Mouse (Mus musculus): ENCODE measurements around the gene Gpc1. TPM values are rescaled to one million over a fixed set of nuclear protein-coding genes. Genes with fewer than 3 reads are reported as not detected.
A peak's percentile ranks its signal among the peaks of the same experiment; 100 is the strongest.

The Gpc1 gene
- total RNA-seq, 2 experiments from 2014 or later, result 133 to 148 TPM

DNA sequence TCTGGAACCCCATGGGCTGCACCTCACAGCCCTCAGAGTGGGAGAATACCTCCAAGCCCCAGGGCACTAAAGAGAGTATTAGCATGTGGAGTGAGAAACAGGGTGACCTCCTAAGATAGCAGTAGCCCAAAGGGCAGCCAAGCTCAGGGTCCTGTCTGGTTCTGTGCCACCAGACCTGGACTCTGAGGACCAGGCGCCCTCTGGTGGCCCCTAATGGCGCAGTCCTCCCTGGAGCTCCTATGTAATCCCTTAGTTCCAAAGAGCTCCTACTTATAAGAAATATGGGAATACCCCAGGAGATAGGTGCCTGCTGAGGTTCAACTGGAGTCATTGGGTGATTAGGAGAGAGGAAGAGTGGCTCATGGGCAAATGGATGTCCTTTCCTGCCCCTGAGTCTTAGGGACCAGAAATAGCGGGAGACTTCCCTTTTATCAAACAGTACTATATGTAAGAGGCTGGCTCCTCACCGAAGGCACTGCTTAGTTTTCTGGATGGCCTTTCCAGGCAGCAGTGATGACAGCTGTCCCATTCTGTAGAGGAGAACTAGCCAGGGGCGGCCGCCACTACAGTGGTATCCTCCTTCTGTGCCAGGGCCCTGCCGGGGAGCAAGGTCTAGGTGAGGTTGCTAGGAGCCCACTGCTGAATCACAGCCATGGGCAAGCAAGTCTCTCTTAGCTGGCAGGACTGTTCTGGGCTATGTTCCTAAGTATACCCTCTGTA, 2.7 kb downstream of the Gpc1 start:
- DNase-seq, result peak; percentile 90

DNA sequence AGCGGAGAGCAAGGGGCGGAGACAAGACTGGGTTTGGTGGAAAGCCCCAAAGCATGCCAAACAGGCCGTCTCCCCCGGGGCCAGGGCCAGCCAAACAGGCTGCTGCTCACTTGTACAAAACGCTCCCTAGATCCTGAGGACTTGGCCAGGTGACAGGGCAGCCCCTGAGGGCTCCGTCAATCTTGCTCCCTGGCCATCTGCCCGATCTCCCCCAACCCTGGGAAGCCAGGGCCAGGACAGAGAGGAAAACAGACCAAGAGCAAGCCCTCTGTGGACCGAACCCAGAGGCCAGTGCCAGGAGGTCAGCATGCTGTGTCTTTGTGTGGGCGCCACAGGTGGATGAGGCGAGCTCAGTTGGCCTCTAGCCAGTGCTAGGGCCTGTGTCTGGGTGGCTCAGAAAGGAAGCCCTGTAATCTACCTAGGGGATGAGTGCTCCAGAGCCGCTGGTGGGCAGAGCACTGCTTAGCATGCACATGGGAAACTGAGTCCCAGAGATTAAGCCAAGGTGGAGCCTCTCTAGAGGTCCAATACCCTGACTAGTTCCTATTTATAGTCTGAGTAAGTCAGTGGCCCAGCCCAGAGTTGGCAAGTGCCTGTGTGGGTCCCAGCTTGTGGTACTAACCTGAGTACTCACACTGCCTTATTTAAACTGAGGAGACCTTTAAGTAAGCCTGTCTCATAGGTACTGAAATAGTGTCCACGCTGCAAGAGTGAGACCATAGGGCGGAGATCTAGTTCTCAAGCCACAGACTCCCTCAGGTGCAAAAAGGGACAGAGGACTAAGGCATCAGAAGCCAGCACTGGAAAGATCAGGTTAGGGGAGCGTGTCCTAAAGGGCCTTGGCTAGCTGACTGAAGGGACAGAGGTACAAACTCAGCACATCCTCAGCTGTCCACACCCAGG, 6.7 kb downstream of the Gpc1 start:
- peak; percentile 46 for DNase-seq

DNA sequence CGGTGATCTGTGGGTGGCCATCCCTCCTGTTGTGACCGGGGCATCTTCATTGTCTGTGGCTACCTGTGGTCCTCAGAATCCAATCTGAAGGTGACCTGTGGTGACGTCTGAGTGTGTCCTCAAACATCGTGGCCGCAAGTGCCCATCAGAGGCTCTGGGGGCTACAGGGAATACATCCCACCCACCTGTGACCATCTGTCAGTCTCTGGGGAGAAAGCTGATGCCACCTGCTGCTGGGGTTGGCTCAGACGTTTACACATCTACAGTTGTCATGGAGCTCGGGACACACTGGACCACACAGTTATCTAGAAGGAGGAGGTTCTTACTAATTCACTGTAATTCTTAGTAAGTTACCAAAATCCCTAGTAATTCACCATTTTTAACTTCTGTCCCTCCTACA, 7.8 kb downstream of the Gpc1 start:
- no peak for DNase-seq

DNA sequence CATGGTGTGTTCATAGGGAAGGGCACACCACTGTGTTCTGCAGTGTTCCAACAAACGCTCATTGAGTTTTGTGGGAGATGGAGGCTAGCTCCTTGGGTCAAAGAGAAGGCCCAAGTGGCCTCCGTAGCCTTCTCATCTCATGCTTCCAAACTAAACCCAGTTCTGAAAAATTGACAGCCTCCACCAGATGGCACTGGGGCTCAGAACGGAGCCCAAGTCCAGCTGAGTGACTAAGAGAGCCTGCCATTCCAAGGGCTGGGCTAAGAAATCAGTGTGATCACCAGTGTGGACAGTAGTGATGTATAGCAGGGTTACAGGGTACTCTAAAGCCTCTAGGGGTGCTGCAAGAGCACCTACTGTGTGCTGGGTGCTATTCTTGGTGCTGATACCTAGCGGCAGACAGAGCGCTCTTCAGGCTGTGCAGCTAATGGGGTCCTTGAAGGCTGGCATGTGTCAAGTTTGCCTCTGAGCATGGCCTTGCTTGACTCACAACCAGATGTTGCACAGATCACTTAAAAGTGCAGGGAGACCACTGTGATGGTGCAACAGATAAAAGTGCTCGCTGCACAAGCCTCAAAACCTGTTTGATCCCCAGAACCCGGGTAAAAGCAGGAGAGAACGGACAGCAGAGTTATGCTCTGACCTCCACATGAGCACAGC, 8.9 kb downstream of the Gpc1 start:
- peak; percentile 30 for DNase-seq

DNA sequence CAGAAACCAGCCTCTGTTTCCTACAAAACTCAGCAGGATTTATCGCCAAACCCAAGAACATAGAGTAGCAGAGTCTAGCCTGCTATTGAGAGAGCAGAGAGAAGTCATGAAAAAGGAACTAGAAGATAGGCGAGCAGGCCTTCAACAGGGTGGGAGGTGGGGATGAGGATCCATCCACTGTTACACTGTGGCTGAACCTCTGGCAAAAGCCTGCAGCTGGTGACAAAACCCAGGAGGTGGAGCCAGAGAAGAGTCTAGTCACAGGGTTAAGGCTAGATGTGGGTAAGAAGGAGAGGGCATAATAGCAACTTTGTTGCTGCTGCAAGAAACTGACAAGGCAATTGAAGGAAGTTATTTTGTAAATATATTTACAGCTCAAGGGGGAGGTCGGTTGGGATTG, 10.0 kb downstream of the Gpc1 start:
- DNase-seq, result no peak

DNA sequence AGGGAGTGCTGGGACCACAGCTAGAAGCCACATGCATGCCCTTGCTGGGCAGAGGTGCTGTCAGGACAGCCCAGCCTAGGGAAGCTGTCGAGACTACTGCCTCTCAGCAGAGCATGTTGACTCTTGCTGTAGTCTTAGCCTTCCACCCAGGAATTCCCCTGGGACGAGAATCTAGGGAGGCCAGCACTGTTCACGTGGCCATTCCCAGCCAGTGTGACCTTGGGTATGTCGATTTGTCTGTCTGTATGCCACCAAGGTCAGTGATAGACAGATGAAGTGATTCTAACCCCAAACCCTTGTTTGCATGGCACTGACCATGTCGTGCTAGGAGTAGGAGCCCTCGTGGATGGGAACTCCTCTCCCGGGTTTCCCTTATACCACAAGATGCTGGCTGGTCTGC, 14.4 kb downstream of the Gpc1 start:
- DNase-seq, result no peak

DNA sequence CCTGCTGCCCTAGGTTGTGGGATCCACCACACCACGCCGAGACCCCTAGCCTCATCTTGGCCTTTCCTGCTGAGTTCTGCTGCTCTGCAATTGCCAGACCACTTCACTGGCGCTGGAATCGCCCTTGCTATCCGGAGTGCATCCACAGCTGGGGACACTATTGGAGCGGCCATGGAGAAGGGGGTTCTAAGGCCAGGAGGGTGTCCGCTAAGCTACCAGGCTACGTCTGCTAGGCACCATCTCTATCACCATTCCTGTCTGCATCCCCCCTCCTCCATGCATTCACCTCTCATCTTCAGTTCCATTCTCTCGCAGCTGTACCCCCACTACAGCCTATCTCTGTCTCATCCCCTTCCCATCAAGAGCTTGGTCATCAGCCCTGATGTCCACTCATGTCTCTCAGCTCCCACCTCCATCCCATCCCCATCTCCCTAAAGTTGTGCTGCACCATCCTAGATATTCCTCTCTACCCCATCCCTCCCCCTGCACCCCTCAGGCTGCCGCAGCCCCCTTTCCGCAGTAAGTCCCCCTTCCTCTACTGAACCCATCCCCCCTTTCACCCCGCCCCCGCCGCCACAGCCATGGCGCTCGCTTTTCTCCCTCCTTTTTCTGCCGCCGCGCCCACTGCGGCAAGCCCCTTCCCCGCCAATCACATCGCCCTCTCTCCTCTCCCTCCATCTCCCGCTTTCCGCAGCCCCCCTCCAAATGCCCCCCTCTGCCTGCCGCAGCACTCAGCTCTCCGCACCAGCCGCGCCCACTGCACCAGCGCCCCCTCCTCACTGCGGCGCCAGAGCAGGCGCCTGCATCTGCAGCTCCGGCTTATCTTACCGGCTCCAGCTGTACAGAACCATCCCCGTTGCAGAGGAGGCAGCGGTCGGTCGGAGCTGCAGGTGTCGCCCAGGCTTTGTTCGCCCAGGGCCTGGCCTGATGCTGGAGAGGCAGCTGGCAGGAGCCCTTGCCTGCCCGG, 16.7 kb downstream of the Gpc1 start:
- no peak for DNase-seq

DNA sequence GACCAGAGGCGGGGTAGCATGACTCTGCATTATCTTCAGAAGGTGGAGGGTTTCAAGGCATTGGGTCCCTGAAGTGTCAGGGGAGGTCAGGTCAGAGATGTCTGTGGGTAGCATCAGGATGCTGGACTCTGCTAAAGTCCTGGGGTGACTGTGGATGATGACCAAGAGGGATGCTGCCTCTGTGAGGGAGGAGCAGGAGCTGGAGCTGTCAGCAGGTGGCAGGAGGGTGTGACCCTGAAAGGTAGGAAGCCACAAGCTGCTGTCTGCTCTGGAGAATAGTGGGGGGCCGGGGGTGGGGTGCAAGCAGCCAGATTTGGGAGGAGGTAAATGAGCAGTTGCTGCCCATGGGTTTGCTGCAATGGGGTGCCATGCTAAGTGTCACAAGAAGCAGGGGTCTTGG, 18.0 kb downstream of the Gpc1 start:
- no peak for DNase-seq

DNA sequence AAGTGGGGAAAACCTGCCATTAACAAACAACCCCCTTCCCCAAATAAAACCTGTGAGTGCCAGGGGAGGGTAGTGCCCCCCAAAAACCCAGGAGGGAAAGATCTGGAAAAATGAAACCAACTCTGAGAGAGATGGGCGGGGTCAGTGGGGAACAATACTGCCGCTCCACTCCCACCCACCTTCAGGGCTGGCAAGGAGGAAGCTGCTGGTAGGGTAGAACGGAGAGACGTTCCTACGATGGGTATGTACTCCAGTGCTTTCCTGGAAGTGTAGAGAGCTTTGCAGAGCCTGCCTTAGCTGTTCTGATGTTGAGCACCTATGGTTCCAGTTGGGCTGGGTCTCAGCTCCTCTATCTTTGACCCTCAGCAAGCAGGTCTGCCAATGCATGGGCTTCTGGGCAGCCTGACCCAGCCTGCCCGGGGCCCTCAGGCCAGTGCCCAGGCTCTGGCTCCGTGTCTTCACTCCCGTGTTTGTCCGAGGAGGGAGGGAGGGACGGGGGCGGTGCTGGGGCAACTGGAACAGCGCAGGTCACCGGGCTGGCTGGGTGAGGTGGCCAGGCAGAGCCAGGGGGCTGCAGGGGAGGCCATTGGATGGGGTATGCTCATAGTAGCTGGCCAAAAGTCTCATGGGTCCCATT, 18.6 kb downstream of the Gpc1 start:
- no peak for DNase-seq

DNA sequence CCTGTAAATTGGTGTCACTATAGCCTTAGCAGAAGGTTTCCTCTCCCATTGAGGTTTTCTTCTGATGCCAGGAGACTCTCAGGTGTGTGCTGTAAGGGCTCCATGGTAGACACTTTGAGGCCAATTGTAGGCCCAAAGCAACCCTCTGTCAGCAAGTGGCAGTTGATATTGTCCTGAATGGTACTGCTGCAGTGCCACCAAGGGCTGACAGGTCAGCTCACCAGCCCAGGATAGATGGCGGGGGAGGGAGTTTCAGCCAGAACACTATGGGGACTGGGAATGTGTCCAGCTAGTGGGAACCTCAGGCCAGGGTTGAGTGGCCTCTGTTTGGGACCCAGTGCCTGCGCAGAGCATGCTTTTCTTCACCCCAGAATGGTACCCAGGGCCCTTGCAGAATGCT, 21.0 kb downstream of the Gpc1 start:
- DNase-seq, result peak; percentile 29

DNA sequence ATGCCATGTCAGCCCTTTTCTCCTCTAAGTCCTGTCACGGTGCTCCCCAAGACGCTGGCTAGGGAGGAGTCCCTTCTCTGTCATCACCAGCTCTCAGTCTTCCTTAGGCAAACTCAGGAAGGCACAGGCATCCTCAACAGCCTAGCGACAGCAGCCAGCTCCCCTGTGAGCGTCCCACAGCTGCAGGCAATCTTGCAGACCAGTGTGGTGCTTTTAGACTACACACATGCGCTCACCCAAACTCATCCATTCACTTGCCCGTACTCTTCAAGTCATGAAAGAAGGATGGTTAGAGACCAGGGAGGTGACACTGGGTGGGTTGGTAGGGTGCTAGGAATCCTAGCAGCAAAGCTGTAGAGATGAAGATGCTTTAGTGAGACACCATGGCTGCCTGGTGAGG, 30.1 kb downstream of the Gpc1 start:
- no peak for DNase-seq

DNA sequence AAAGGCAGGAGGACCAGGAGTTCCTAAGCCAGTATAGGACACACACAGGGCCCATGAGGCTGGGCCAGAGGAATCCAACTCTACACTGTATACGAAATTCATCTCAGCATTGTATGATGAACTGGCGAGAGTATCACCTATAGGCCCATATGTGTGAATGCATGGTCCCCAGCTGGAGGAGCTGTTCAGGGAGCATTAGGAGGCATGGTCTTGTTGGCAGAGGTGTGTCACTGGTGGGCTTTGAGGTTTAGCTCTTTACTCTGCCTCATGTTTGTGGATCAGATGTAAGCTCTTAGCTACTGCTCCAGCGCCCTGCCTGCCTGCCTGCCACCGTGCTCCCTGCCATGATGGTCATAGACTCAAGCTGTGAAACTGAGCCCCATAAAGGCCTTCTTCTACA, 31.8 kb downstream of the Gpc1 start:
- no peak for DNase-seq

DNA sequence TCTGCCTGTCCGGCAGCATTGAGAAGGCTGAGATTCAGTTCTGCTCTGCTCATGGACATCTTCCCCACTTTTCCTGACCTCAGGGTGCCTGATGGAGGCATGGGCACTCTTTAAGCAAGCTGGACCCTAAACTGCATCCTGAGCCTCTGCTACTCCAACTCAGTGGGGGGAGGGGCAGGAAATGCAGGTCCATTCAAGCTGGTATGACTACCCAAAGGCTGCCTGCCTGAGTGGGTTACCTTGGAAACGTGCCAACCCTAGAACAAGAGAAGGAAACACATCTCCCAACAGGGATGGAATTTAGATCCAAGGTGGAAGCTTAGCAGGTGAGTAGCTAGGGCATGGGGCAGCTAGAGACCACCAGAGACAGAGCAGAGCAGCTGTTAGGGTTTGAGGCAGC, 34.7 kb downstream of the Gpc1 start:
- DNase-seq, result no peak

DNA sequence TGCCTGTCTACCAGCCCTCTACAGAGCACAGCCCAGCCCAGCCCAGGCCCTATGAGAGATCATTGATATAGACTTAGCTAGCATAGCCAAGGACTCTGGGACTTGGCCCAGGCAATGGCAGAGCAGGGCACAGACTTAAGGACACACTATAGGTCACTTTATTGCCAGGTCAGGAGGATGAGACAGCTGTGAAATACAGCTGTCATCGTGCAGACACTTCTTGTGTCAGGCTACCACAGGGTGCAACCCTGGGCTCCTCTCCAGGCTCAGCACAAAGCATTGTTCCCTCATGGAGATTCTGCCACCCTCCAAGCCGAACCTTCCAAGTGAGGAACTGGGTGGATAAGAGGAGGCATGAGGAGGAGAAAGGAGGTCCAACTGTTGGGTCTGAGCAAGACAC, 38.5 kb downstream of the Gpc1 start:
- no peak for DNase-seq

DNA sequence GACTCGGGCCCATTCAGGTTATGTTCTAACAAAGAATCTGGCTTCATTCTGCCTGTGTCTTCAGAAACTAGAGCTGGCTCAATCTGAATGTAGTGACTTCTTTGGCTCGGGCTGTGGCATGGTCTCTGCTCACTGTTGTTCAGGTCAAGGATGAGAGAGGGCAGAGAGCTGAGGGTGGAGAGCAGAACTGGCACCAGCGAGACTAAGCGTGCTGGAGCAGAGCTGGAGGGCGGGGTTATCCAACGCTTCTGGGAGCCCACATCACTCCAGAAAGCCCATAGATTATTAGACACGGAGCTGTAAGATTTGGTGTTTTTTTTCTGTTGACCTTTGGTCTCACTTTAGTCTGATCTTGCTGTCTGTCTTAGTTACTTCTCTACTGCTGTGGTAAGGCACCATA, 41.2 kb downstream of the Gpc1 start:
- no peak for DNase-seq

DNA sequence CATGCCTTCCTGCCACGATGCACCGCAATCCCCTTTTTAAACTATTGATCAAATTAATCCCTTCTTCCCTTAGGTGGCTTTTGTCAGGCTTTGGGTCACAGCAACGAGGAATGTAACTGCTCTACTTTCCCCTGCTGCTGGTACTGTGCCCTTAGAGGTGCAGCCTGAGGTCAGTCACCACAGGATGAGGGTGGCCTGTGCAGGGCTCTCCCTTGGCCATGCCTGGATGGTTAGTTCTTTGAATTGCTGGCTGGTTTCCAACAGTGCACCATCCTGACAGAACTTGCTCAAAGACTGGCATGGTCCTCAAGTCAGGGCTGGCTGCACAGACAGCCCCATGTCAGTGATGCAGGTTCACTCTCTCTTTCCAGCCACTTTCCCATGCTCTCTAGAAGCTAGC, 42.6 kb downstream of the Gpc1 start:
- no peak for DNase-seq

DNA sequence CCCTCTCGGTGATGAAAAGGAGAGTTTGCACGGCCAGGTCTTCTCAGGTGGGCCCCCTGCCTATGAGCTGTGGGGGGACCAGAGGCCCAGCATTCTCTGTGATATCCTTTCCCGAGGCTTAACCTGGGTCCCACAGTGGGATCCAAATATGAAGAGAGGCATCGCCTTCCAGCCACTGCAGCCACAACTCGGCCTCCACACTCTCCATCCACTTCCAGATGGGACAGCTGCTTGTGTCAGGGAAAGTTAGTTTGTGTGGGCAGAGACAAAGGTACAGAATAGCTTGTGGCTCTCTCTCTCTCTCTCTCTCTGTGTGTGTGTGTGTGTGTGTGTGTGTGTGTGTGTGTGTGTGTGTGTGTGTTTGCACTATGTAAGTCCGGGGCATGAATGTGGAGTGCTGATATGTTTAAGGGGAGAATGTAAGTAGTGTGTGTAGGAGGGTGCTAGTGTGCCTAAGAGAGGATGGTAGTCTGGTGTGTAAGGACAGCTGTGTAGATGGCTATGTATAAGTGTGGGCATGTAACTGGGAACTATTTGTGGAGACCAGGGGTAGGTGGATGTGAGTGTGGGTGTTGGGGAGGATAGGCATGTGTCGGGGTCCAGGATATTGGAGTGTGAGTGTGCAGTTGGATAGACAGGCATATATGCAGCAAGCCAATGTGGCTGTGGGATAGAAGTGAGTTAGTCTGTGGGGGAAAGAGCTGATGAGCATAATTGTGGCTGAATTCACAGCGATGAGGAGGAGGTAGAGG, 44.1 kb downstream of the Gpc1 start:
- no peak for DNase-seq

DNA sequence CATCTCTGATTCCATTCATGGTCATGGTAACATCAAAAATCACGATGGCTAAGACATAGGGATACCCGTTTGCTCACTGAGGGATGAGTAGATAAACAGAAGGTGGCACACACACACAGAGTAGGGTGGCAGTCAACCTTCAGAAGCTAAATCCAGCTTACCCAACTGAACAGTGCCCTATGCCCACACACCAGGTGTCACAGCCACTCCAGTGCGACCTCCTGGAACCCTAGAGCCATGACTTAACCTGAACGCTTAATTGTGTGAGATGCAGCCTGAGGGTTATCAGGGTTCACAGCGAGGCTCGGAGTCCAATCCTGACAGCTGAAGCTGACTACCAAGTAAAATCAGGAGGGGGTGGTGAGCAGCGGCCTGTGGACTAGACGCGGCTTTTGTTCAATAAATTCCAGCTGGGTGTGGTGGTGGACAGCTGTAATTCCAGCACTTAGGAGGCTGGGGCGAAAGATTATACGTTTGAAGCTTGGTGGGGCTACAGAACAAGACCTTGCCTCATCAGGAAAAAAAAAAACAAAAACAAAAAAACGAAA, 46.1 kb downstream of the Gpc1 start:
- no peak for DNase-seq

DNA sequence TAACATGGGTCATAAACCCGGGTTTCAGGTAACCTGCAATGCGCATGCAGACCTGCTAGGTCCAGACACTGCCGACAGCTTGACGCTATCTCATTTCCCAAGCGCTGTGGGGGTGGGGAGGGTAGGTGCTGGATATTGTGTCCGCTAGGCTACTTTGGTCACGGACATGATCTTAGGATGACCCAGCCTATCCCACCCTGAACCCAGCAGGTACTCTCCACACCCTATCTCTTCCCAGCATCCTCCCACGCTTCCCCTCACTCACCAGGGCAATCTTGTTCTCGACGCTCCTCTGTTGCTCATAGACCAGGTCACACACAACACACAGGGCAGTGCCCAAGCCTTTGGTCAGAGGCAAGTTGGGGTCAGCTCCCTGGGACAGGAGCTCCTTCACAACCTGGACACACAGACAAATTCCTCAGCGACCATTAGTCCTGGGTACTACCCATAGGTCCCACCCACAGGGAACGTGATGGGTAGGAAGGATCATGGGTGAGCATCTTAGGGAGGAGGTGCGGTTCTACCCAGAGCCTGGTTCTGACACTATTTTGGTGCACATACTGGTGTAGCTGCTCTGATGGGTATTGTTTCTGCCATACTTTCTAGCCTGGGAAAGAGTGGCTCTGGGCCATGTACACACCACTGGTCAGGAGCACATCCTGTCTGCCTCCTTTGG, 46.8 kb downstream of the Gpc1 start:
- DNase-seq, result no peak

DNA sequence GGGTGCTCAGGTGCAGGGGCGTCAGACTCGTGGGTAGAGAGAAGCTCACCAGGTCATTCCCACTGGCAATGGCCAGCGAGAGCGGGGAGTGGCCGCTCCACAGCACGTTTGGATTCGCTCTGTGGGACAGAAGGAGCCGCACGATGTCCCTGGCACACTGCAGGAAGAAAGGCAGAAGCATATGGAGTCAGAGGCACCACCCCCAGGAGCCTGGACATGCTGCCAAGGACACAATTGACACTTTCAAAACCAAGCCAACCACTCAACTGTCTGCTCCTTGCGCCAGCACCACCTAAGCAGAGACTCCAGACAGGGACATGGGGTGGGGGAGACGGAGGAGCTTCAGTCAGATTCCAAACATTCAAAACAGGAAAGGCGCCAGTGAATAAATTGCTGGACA, 47.8 kb downstream of the Gpc1 start:
- DNase-seq, result no peak

Measured in heart, postnatal 4 days (tissue).